16 mouse cellular contexts compared by ENCODE assay signal in genomic region chr16:44630861-44631260, GRCm38 (mm10).
DNase-seq lines count a peak whose midpoint lies in the region; ATAC-seq and TF ChIP-seq lines count a peak whose summit lies in the region.
"Had no signal": no experiment of that assay in that cellular context is flagged by ENCODE, and none has a peak within 500 bp of the region (broad histone marks: within the 10 kb centered on the region; RNA-seq: fewer than 3 reads in every experiment).

No protein-coding gene starts in this region.

- H3K27me3 ChIP-seq in forebrain, embryonic 12.5 days: 0 out of 2 replicates have a peak, but pooled peaks cover 6% of the 10 kb centered on the region
- no peaks in the 10 kb centered on the region for H3K27me3 ChIP-seq in forebrain, embryonic 14.5 days (replicated peaks; ENCODE audit: control insufficient read depth, insufficient read depth, low read length)
- H3K27me3 ChIP-seq: neural tube, embryonic 13.5 days had no signal

- peaks cover 22% of the 10 kb centered on the region for H3K4me1 ChIP-seq in forebrain, embryonic 12.5 days
- H3K4me1 ChIP-seq in forebrain, embryonic 14.5 days (ENCODE audit: control insufficient read depth, insufficient read depth, low read length): peaks cover 21% of the 10 kb centered on the region
- H3K4me1 ChIP-seq in embryonic fibroblast, embryonic 13.5 days (ENCODE audit: control insufficient read depth, insufficient read depth, low read length): peaks cover 20% of the 10 kb centered on the region

- no peaks in the 10 kb centered on the region for H3K9me3 ChIP-seq in forebrain, embryonic 12.5 days
- no peaks in the 10 kb centered on the region for H3K9me3 ChIP-seq in forebrain, embryonic 14.5 days (replicated peaks; ENCODE audit: control insufficient read depth, low read length)
- H3K9me3 ChIP-seq: midbrain, embryonic 12.5 days; neural tube, embryonic 13.5 days had no signal

- H3K27ac ChIP-seq in forebrain, embryonic 12.5 days: 0 out of 2 replicates have a peak overlapping the region, but pooled peaks have one; percentile 42
- H3K27ac ChIP-seq in forebrain, embryonic 14.5 days (ENCODE audit: low read depth, low read length): no peak overlapping the region
- peak overlapping the region; percentile 51; the same call in 1 of the 2 replicates for H3K27ac ChIP-seq in embryonic fibroblast, embryonic 13.5 days (ENCODE audit: insufficient read depth, low read length)
- H3K27ac ChIP-seq: left cerebral cortex, adult 2 months; midbrain, embryonic 12.5 days had no signal

- TF ChIP-seq CTCF in embryonic fibroblast, embryonic 13.5 days (IDR thresholded peaks at IDR 0.05; ENCODE audit: borderline replicate concordance, insufficient read depth, low read length): no peak

- ATAC-seq in forebrain, embryonic 12.5 days (ENCODE audit: low FRiP score): no peak
- ATAC-seq in forebrain, embryonic 14.5 days: no peak
- ATAC-seq: activated CD4-positive, CD25-positive, alpha-beta regulatory T cell, adult 4 months had no signal

- no peak overlapping the region for H3K4me2 ChIP-seq in forebrain, embryonic 12.5 days
- H3K4me2 ChIP-seq in forebrain, embryonic 14.5 days (ENCODE audit: low read length): no peak overlapping the region
- H3K4me2 ChIP-seq: midbrain, embryonic 12.5 days; neural tube, embryonic 13.5 days had no signal

- no peak overlapping the region for H3K9ac ChIP-seq in forebrain, embryonic 12.5 days
- H3K9ac ChIP-seq in forebrain, embryonic 14.5 days (ENCODE audit: low read length): no peak overlapping the region
- H3K9ac ChIP-seq: midbrain, embryonic 12.5 days; neural tube, embryonic 13.5 days had no signal

- 81% methylated on average over 9 of the region's 9 CpGs for WGBS in forebrain, embryonic 12.5 days
- WGBS in forebrain, embryonic 14.5 days: 87% methylated on average over 9 of the region's 9 CpGs

- H3K36me3 ChIP-seq in forebrain, embryonic 12.5 days (replicated peaks): no peaks in the 10 kb centered on the region
- no peaks in the 10 kb centered on the region for H3K36me3 ChIP-seq in forebrain, embryonic 14.5 days (ENCODE audit: control insufficient read depth, insufficient read depth, low read length)
- H3K36me3 ChIP-seq: midbrain, embryonic 12.5 days; neural tube, embryonic 13.5 days had no signal

- DNase-seq in forebrain, embryonic 14.5 days (ENCODE audit: low spot score): no peak
- DNase-seq in kidney, postnatal 10 days: peak; percentile 10
- DNase-seq in kidney, adult 11 months: no peak
- peak; percentile 39 for DNase-seq in mesoderm, embryonic 11.5 days (ENCODE audit: low read depth, low spot score)
- DNase-seq in layer of hippocampus, postnatal 14 days (ENCODE audit: low spot score in 2 of 2): no peak
- DNase-seq in ovary, postnatal 14 days (ENCODE audit: low spot score): no peak
- DNase-seq: B cell, adult 2 months; heart, postnatal 14 days; kidney, adult 8-10 months; thymus, postnatal 25 days had no signal

- H3K4me3 ChIP-seq in forebrain, embryonic 12.5 days (replicated peaks): no peak overlapping the region
- no peak overlapping the region for H3K4me3 ChIP-seq in forebrain, embryonic 14.5 days (ENCODE audit: low read depth, low read length)
- no peak overlapping the region for H3K4me3 ChIP-seq in embryonic fibroblast, embryonic 13.5 days (ENCODE audit: insufficient read depth, low read length)
- H3K4me3 ChIP-seq: left cerebral cortex, adult 2 months; midbrain, embryonic 12.5 days; neural tube, embryonic 13.5 days had no signal

- TF ChIP-seq POLR2A in embryonic fibroblast, embryonic 13.5 days (IDR thresholded peaks at IDR 0.05; ENCODE audit: low read depth, low read length): no peak

Comparison
In these comparisons a context has a peak if more than half of its experiments do, and no peak if none do; other contexts are left out.
1. DNase-seq: peak in kidney, postnatal 10 days (single experiment) and mesoderm, embryonic 11.5 days (single experiment); none in forebrain, embryonic 14.5 days (single experiment), kidney, adult 11 months (single experiment), layer of hippocampus, postnatal 14 days (0 of 2) and ovary, postnatal 14 days (single experiment).